Mouse (Mus musculus) ES-Bruce4 (cell line): ENCODE measurements around the gene Ndrg3.

Source experiments
- CTCF ChIP-seq: IDR thresholded peaks from one replicate; pipeline ENCODE4 v1.8.1; 2011; ENCODE audit warnings: low read depth, low read length
- EP300 ChIP-seq: IDR thresholded peaks from 2 replicates; pipeline ENCODE4 v1.6.1; 2011; ENCODE audit warnings: low read depth, low read length; ENCODE audit not compliant: insufficient read depth

DNA sequence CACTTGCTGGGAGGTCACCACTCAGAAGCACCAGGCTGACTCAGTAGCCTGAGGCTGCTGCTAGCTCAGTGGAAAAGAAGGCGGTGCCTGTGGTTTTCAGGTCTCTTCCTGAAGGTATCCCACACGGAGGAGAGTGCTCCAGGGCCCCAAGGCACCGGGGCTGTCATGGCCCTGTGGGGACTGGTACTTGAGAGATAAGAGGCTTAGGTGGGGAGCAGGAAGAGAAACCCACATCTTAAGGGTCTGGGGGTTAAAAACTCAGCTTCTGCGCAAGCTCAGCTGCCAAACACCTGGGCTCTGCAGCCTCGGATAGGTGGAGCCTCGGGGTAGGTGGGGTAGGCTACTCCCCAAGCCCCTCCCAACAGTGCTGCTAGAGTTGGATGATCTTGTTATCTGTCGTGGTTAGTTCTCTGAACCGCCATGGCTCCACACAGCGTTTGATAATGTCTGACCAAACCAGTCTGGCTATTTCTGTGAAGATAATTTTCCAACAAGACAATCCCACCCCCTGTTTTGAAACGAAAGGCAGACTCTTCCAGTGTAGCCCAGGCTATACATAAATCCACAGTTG lies 109.3 kb downstream of the Ndrg3 start:
- no peak for TF ChIP-seq CTCF
- no peak for TF ChIP-seq EP300
